Mouse (Mus musculus): ENCODE data around the gene Srp68.

GRCm38 (mm10) chr11:116212847-116213246 is 61.2 kb downstream of the Srp68 start:
- no peak for TF ChIP-seq CTCF (conservative IDR thresholded peaks at IDR 0.05; ENCODE audit: insufficient read depth, insufficient read length, low read depth, low read length)
- no peak for TF ChIP-seq POLR2A (IDR thresholded peaks at IDR 0.05; ENCODE audit: low read depth, low read length)
